ENCODE assay signal across 10 mouse cellular contexts in the genomic region with DNA sequence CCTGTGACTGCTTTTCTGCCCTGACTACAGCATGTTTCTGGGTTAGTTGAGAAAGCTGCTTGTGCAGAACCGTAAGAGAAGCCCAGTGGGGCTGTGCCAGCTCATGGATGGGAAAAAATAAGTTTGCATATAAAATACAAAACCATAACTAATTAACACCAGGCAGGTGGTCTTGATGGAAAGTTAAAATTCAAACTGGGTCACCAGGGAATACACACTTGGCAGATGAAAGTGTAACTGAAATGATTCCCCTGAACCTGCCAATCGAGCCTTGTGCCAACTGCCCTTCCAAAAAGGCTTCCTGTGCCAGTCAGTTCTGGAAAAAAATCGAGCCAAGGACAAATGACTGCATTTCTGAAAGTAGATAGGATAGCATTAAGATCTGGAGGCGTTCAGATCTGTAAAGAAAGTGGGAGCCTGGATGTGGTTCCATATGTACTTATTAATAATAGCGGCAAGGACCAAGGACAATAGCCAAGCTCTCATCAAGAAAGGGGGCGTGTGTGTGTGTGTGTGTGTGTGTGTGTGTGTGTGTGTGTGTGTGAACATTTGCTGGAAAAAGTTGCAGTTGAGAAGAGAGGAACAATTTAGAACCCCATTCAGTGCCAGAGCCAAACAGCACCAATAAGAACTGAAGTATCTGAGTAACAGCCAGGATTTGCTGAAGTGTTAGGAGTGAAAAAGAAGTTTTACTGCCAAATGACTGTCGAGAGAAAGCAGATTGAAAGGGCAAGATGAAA.
A peak's percentile ranks its signal among the peaks of the same experiment; 100 is the strongest.
DNase-seq lines count a peak whose midpoint lies in the region; ATAC-seq and TF ChIP-seq lines count a peak whose summit lies in the region.
"Had no signal": no experiment of that assay in that cellular context is flagged by ENCODE, and none has a peak within 500 bp of the region (broad histone marks: within the 10 kb centered on the region; RNA-seq: fewer than 3 reads in every experiment).

No protein-coding gene starts in this region.

- peak overlapping the region; percentile 27; the same call in 1 of the 2 replicates for H3K27ac ChIP-seq in forebrain, embryonic 13.5 days
- no peak overlapping the region for H3K27ac ChIP-seq in forebrain, embryonic 11.5 days (ENCODE audit: low read depth, low read length)
- H3K27ac ChIP-seq in kidney, embryonic 15.5 days, result no peak overlapping the region
- no peak overlapping the region for H3K27ac ChIP-seq in midbrain, postnatal 0 days (ENCODE audit: low read depth, low read length)
- H3K27ac ChIP-seq: heart, adult 2 months; liver, embryonic 15.5 days had no signal

- H3K36me3 ChIP-seq in forebrain, embryonic 13.5 days (ENCODE audit: poor library complexity, severe bottlenecking), result no peaks in the 10 kb centered on the region
- H3K36me3 ChIP-seq in forebrain, embryonic 11.5 days (ENCODE audit: control insufficient read depth, insufficient read depth, low read length), result no peaks in the 10 kb centered on the region
- H3K36me3 ChIP-seq in kidney, embryonic 15.5 days, result no peaks in the 10 kb centered on the region
- H3K36me3 ChIP-seq in midbrain, postnatal 0 days (ENCODE audit: insufficient read depth, low read length), result no peaks in the 10 kb centered on the region
- H3K36me3 ChIP-seq: liver, embryonic 15.5 days had no signal

- ATAC-seq in forebrain, embryonic 13.5 days, result peak; percentile 86
- ATAC-seq in forebrain, embryonic 11.5 days (replicated peaks; ENCODE audit: low FRiP score), result no peak
- ATAC-seq in kidney, embryonic 15.5 days (replicated peaks; ENCODE audit: low FRiP score), result no peak
- peak; percentile 68; the same call in 1 of the 2 replicates for ATAC-seq in midbrain, postnatal 0 days (ENCODE audit: low FRiP score)

- 0 out of 2 replicates have a peak, but pooled peaks cover 3% of the 10 kb centered on the region for H3K9me3 ChIP-seq in forebrain, embryonic 13.5 days (replicated peaks)
- H3K9me3 ChIP-seq in forebrain, embryonic 11.5 days (ENCODE audit: control insufficient read depth, low read length), result no peaks in the 10 kb centered on the region
- H3K9me3 ChIP-seq in kidney, embryonic 15.5 days (replicated peaks), result peaks cover 4% of the 10 kb centered on the region; the same call in 1 of the 2 replicates
- no peaks in the 10 kb centered on the region for H3K9me3 ChIP-seq in midbrain, postnatal 0 days (ENCODE audit: low read length)
- H3K9me3 ChIP-seq: liver, embryonic 15.5 days had no signal

- no peak for TF ChIP-seq CTCF in midbrain, postnatal 0 days (IDR thresholded peaks at IDR 0.05)

- WGBS in forebrain, embryonic 13.5 days, result 58% methylated on average over 7 of the region's 7 CpGs
- WGBS in forebrain, embryonic 11.5 days, result 79% methylated on average over 7 of the region's 7 CpGs
- 60% methylated on average over 7 of the region's 7 CpGs for WGBS in kidney, embryonic 15.5 days
- WGBS in midbrain, postnatal 0 days, result 48% methylated on average over 7 of the region's 7 CpGs

- peaks cover 7% of the 10 kb centered on the region; the same call in 1 of the 2 replicates for H3K4me1 ChIP-seq in forebrain, embryonic 13.5 days
- H3K4me1 ChIP-seq in forebrain, embryonic 11.5 days (replicated peaks; ENCODE audit: control insufficient read depth, insufficient read depth, low read length), result no peaks in the 10 kb centered on the region
- no peaks in the 10 kb centered on the region for H3K4me1 ChIP-seq in kidney, embryonic 15.5 days
- H3K4me1 ChIP-seq in midbrain, postnatal 0 days (ENCODE audit: insufficient read depth, low read length), result no peaks in the 10 kb centered on the region
- H3K4me1 ChIP-seq: liver, embryonic 15.5 days had no signal

- no peak overlapping the region for H3K4me3 ChIP-seq in forebrain, embryonic 13.5 days
- H3K4me3 ChIP-seq in forebrain, embryonic 11.5 days (ENCODE audit: low read depth, low read length), result no peak overlapping the region
- H3K4me3 ChIP-seq in kidney, embryonic 15.5 days (replicated peaks), result no peak overlapping the region
- H3K4me3 ChIP-seq in midbrain, postnatal 0 days (ENCODE audit: low read depth, low read length), result no peak overlapping the region
- H3K4me3 ChIP-seq: heart, adult 2 months; liver, embryonic 15.5 days had no signal

- H3K27me3 ChIP-seq in forebrain, embryonic 13.5 days, result no peaks in the 10 kb centered on the region
- H3K27me3 ChIP-seq in forebrain, embryonic 11.5 days (ENCODE audit: control insufficient read depth, insufficient read depth, low read length), result no peaks in the 10 kb centered on the region
- H3K27me3 ChIP-seq in kidney, embryonic 15.5 days, result no peaks in the 10 kb centered on the region
- H3K27me3 ChIP-seq in midbrain, postnatal 0 days (ENCODE audit: insufficient read depth, low read length), result no peaks in the 10 kb centered on the region
- H3K27me3 ChIP-seq: liver, embryonic 15.5 days had no signal

- DNase-seq in forebrain, embryonic 11.5 days (ENCODE audit: low spot score), result no peak
- peak; percentile 7 for DNase-seq in 3134 (ENCODE audit: extremely low read depth, insufficient read length, low spot score)
- DNase-seq in cerebellum, postnatal 10 days, result peak; percentile 92
- peak; percentile 87 for DNase-seq in midbrain, postnatal 0 days (ENCODE audit: low spot score)
- DNase-seq in thymus, postnatal 10 days (ENCODE audit: low spot score in 2 of 2), result no peak
- no peak for DNase-seq in urinary bladder, adult 2 months (ENCODE audit: low spot score)

- H3K4me2 ChIP-seq in forebrain, embryonic 13.5 days, result no peak overlapping the region
- no peak overlapping the region for H3K4me2 ChIP-seq in forebrain, embryonic 11.5 days (ENCODE audit: low read depth, low read length, severe bottlenecking)
- no peak overlapping the region for H3K4me2 ChIP-seq in kidney, embryonic 15.5 days
- no peak overlapping the region for H3K4me2 ChIP-seq in midbrain, postnatal 0 days (ENCODE audit: low read depth, low read length, poor library complexity, severe bottlenecking)
- H3K4me2 ChIP-seq: liver, embryonic 15.5 days had no signal

- H3K9ac ChIP-seq in forebrain, embryonic 13.5 days, result no peak overlapping the region
- no peak overlapping the region for H3K9ac ChIP-seq in forebrain, embryonic 11.5 days (ENCODE audit: low read length)
- peak overlapping the region; percentile 17; the same call in 1 of the 2 replicates for H3K9ac ChIP-seq in kidney, embryonic 15.5 days
- H3K9ac ChIP-seq in midbrain, postnatal 0 days (replicated peaks; ENCODE audit: low read length, poor library complexity, severe bottlenecking), result no peak overlapping the region
- H3K9ac ChIP-seq: liver, embryonic 15.5 days had no signal

Comparison
In these comparisons a context has a peak if more than half of its experiments do, and no peak if none do; other contexts are left out.
1. ATAC-seq: peak in forebrain, embryonic 13.5 days (single experiment) and midbrain, postnatal 0 days (single experiment); none in forebrain, embryonic 11.5 days (single experiment) and kidney, embryonic 15.5 days (single experiment).
2. DNase-seq: peak in 3134 (single experiment), cerebellum, postnatal 10 days (2 of 2) and midbrain, postnatal 0 days (single experiment); none in forebrain, embryonic 11.5 days (single experiment), thymus, postnatal 10 days (0 of 2) and urinary bladder, adult 2 months (single experiment).